13 mouse cellular contexts compared by ENCODE assay signal in genomic region chr15:32324105-32324504, GRCm38 (mm10).
DNase-seq lines count a peak whose midpoint lies in the region; ATAC-seq lines count a peak whose summit lies in the region.
"Had no signal": no experiment of that assay in that cellular context is flagged by ENCODE, and none has a peak within 500 bp of the region (broad histone marks: within the 10 kb centered on the region; RNA-seq: fewer than 3 reads in every experiment).

No protein-coding gene starts in this region.

- DNase-seq in frontal cortex, postnatal 10 days (ENCODE audit: low spot score in 2 of 2), result no peak
- DNase-seq in cerebellum, adult 18-20 months, result peak; percentile 39 to 40
- DNase-seq in embryo, embryonic 10.5 days (ENCODE audit: low spot score), result peak; percentile 23
- DNase-seq in layer of hippocampus, postnatal 25 days (ENCODE audit: extremely low spot score in 1 of 2, low spot score in 1 of 2), result peak; percentile 25 to 47
- no peak for DNase-seq in neural tube, embryonic 10.5 days (ENCODE audit: extremely low spot score, low spot score)
- no peak for DNase-seq in lung, postnatal 14 days
- DNase-seq: gastrocnemius, postnatal 10 days; liver; lung, postnatal 10 days; right cerebral cortex, adult 18-20 months had no signal

- peak; percentile 47; the same call in 1 of the 2 replicates for ATAC-seq in frontal cortex, adult (ENCODE audit: low TSS enrichment)
- ATAC-seq in megakaryocyte, adult 5-6 weeks (ENCODE audit: poor library complexity, severe bottlenecking), result no peak
- ATAC-seq: midbrain, embryonic 13.5 days had no signal

Comparison
In these comparisons a context has a peak if more than half of its experiments do, and no peak if none do; other contexts are left out.
1. DNase-seq: peak in cerebellum, adult 18-20 months (2 of 2), embryo, embryonic 10.5 days (single experiment) and layer of hippocampus, postnatal 25 days (2 of 2); none in frontal cortex, postnatal 10 days (0 of 2), neural tube, embryonic 10.5 days (single experiment) and lung, postnatal 14 days (single experiment).